Mouse (Mus musculus) spleen, adult 2 months (tissue): Measurements from ENCODE around the gene Zfp385b. TPM values are rescaled to one million over a fixed set of nuclear protein-coding genes. Genes with fewer than 3 reads are reported as not detected.

Source experiments
- DNase-seq, 2 experiments: peaks; one replicate each; pipeline versions ENCODE4 v3.0.0 to v3.0.0-alpha.2; 2012 to 2021; ENCODE audit warnings: low spot score in 2 of 2, low read depth in 1 of 2
- H3K27ac ChIP-seq: fragments of 200-500 bp; 2 replicates; pipeline ENCODE4 v1.5.1; 2012; ENCODE audit warnings: low read length, inconsistent platforms; ENCODE audit not compliant: insufficient read depth
- H3K27me3 ChIP-seq: fragments of 200-500 bp; 2 replicates; pipeline ENCODE4 v1.6.1; 2012; ENCODE audit warnings: mild to moderate bottlenecking, moderate library complexity, low read length, inconsistent platforms; ENCODE audit not compliant: control insufficient read depth, insufficient read depth
- H3K36me3 ChIP-seq: fragments of 200-500 bp; 2 replicates; pipeline ENCODE4 v1.6.1; 2012; ENCODE audit warnings: mild to moderate bottlenecking, low read length, inconsistent platforms; ENCODE audit not compliant: control insufficient read depth, insufficient read depth
- H3K4me1 ChIP-seq: fragments of 200-500 bp; 2 replicates; pipeline ENCODE4 v1.6.1; 2011; ENCODE audit warnings: inconsistent platforms; ENCODE audit not compliant: control insufficient read depth, insufficient read depth, insufficient read length
- H3K4me3 ChIP-seq: fragments of 200-500 bp; 2 replicates; pipeline ENCODE4 v1.5.1; 2011; ENCODE audit warnings: mild to moderate bottlenecking, inconsistent platforms; ENCODE audit not compliant: insufficient read depth, insufficient read length; ENCODE audit errors: extremely low read depth
- CTCF ChIP-seq: fragments of 200-500 bp; IDR thresholded peaks from 2 replicates; pipeline ENCODE4 v1.5.1; 2011; ENCODE audit warnings: mild to moderate bottlenecking, inconsistent platforms; ENCODE audit not compliant: insufficient read depth, insufficient read length, insufficient replicate concordance; ENCODE audit errors: extremely low read depth
- POLR2A ChIP-seq: fragments of 200-500 bp; IDR thresholded peaks from 2 replicates; pipeline ENCODE4 v1.6.1; 2011; ENCODE audit warnings: low read depth, low read length, inconsistent platforms
- WGBS: fragments of 180-500 bp; shearing (Covaris S2); methylation state at CpG from one replicate; pipeline ENCODE4 v1.1.7; 2018; 5-methylcytosine and 5-hydroxymethylcytosine counted together
- polyA plus RNA-seq: library from polyadenylated mRNA; depleted of rRNA; stranded (reverse); fragments of >200 nt; gene quantifications from 2 replicates; pipeline ENCODE4 v1.2.3, GENCODE M21; 2012

The Zfp385b gene
- polyA plus RNA-seq, 1 experiment, result not detected

DNA sequence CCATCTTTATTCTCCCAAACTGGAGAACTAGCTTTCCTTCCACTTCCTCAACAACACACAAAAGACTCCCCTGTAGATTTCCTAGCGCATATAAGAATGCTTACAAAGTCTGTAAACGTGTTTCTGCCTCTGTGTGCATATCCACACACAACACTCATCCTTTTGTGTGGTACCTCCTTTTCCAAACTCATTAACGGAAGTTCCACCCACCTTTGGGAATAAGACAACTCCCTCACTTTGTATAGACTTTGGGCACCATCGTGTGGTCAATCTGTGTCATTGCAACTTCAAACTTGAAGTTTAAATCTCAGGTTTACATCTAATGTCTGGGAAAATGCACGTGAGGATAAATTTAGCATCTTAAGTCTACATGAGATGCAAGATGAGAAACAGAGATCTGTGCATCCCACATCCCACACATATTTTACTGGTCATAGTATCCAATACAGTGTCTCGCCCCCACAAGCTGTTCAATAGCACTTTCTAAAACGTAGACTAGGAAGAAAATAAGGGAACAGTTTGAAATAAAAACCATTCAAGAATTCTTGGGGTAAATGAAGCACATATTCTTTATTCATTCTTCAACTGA lies 110.1 kb downstream of the Zfp385b start:
- Histone ChIP-seq H3K4me3 (no peak overlapping the region), H3K27ac (no peak overlapping the region), H3K36me3 (no peaks in the 10 kb centered on the region), H3K27me3 (no peaks in the 10 kb centered on the region), H3K4me1 (no peaks in the 10 kb centered on the region)
- DNase-seq, result no peak
- 31% methylated on average over 7 of the region's 7 CpGs for WGBS
- TF ChIP-seq CTCF (no peak), POLR2A (no peak)

DNA sequence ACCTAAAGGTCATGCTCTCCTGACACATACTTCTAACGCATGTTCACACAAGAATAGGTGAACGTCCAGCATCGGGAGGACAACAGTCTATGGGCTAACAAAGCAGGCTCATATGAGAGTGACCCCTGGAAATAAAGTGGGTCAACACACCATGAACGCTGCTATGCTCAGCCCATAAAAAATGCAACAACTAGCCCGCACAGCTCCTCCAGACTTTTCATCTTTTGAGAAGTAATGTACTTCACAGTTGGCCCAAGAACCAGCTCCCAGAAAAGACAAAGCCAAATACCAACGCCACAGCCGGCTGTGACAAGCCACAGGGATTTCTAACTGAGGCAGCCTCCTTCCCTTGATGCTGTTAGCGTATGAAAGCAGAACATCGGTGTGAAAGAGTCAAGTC lies 112.3 kb downstream of the Zfp385b start:
- no peaks in the 10 kb centered on the region for H3K4me1 ChIP-seq
- no peaks in the 10 kb centered on the region for H3K36me3 ChIP-seq
- no peak overlapping the region for H3K27ac ChIP-seq
- TF ChIP-seq POLR2A (no peak), CTCF (no peak)
- DNase-seq, result no peak
- 85% methylated on average over 9 of the region's 9 CpGs for WGBS
- H3K4me3 ChIP-seq, result no peak overlapping the region
- no peaks in the 10 kb centered on the region for H3K27me3 ChIP-seq

DNA sequence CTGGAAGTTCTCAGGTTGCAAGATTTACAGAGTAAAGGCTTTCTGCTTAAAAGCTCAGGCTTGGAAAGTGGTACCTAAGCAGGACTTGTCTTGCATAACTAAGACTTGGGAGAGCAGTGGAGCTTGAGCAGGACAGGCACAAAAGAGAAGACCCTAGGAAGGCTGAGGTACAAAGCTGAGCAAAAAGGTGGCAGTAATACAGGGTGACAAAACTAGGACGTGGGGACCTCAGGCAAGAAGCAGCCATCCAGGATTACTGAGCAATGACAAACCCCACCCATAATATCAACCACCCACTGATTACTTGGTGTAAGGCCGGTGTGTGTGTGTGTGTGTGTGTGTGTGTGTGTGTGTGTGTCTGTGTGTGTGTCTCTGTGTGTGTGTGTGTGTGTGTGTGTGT lies 114.0 kb downstream of the Zfp385b start:
- H3K36me3 ChIP-seq, result no peaks in the 10 kb centered on the region
- 75% methylated on average over 2 of the region's 2 CpGs for WGBS
- H3K27ac ChIP-seq, result no peak overlapping the region
- no peaks in the 10 kb centered on the region for H3K4me1 ChIP-seq
- H3K27me3 ChIP-seq, result no peaks in the 10 kb centered on the region
- no peak for DNase-seq
- no peak overlapping the region for H3K4me3 ChIP-seq
- TF ChIP-seq CTCF (no peak), POLR2A (no peak)

DNA sequence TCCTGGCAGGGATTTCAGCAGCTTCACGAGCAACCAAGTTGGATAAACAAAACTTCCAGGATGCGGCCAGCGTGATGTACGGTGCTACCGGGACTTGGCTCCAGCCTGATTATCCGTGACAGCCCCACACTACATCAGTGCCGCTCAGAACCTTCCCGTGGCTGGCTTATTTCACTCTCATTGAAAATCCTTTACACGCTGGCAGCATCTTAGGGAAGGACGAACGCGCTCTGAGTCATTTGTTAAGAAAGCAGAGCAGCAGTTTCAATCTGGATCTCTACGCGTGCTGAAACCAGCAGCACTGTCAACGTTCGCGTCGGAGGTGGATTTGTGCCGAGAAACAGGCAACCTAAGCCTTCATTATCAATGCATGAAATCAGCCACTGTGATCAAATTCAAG lies 116.4 kb downstream of the Zfp385b start:
- 76% methylated on average over 19 of the region's 19 CpGs for WGBS
- H3K36me3 ChIP-seq, result no peaks in the 10 kb centered on the region
- H3K27ac ChIP-seq, result no peak overlapping the region
- no peak for DNase-seq
- no peaks in the 10 kb centered on the region for H3K27me3 ChIP-seq
- H3K4me3 ChIP-seq, result no peak overlapping the region
- no peaks in the 10 kb centered on the region for H3K4me1 ChIP-seq
- no peak for TF ChIP-seq POLR2A
- TF ChIP-seq CTCF, result no peak

DNA sequence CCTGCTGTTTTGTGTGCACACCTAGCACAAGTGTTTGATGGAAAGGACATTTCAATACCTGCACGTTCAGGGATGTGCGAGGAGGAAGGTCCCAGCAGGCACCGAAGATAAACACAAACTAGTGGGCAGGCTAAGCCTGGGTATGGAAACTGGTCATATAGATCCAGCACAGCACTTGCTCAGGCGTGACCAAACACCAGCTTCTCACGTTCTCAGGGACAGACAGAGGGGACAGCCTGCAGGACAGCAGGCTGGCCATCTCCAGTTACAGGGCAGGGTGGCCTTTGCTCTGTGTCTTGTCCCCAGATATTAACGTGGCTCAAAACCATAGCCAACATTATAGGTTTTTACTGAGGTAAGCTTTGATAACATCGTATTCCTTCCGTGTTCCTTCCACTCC lies 128.3 kb downstream of the Zfp385b start:
- no peak for DNase-seq
- Histone ChIP-seq H3K27me3 (no peaks in the 10 kb centered on the region), H3K4me1 (no peaks in the 10 kb centered on the region), H3K36me3 (no peaks in the 10 kb centered on the region), H3K27ac (no peak overlapping the region), H3K4me3 (no peak overlapping the region)
- WGBS, result 86% methylated on average over 8 of the region's 8 CpGs
- TF ChIP-seq POLR2A (no peak), CTCF (no peak)

DNA sequence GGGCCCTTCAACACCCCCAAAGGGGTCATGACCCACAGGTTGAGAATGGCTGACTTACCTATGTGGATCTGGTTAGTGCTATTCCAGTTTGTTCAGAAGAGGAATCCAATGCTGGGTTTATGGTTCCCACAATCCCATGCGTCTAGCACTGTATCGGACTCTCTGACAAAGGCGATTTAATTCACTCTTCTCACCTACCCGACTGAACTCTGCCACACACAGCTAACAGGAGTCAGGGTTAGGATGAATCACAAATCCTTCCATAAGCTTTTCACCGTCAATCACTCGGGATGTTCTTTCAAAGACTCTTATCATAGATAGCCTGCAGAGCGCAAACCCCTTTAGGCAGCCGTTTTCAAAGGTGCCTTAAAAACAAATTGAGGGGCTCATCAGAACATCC lies 129.1 kb downstream of the Zfp385b start:
- Histone ChIP-seq H3K27ac (no peak overlapping the region), H3K27me3 (no peaks in the 10 kb centered on the region), H3K4me1 (no peaks in the 10 kb centered on the region), H3K36me3 (no peaks in the 10 kb centered on the region), H3K4me3 (no peak overlapping the region)
- DNase-seq, result no peak
- 91% methylated on average over 8 of the region's 8 CpGs for WGBS
- TF ChIP-seq CTCF (no peak), POLR2A (no peak)

DNA sequence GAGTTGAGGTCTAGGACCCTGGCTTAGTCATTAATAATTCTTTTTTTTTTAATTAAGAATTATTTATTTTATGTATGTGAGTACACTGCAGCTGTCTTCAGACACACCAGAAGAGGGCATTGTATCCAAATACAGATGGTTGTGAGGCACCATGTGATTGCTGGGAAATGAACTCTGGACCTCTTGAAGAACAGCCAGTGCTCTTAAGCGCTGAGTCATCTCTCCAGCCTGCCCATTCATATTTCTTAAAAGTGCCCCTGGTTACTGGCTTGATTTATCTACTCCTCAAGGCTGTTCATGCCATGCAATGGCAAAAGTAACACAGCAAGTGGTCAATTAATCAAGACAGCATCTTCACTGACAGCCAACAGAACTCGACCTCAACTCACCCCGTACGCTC lies 130.8 kb downstream of the Zfp385b start:
- H3K4me1 ChIP-seq, result no peaks in the 10 kb centered on the region
- no peak for DNase-seq
- WGBS, result 77% methylated on average over 4 of the region's 4 CpGs

DNA sequence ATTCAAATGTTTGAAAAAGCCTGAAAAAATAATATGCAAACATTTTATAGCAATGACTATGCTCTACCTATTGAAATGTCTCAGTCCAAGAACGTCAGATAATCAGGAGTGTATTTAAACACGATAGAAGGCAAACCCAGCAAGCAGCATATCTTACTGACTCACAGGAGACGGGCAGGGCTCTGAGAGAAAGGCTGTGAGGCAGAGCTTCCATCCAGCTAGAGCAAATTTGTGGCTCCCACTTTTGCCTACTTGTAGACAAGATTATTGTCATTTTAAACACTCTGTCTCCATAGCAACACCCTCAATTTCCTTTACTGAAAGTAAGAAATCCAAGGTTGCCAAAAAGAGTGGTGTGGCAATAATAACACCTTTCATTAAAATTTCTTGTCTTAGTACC lies 135.4 kb downstream of the Zfp385b start:
- Histone ChIP-seq H3K4me3 (no peak overlapping the region), H3K27ac (no peak overlapping the region), H3K27me3 (no peaks in the 10 kb centered on the region), H3K36me3 (no peaks in the 10 kb centered on the region), H3K4me1 (no peaks in the 10 kb centered on the region)
- DNase-seq, result no peak
- TF ChIP-seq CTCF, result no peak
- no peak for TF ChIP-seq POLR2A
- WGBS, result 75% methylated on average over 3 of the region's 3 CpGs

More for the DNA sequence above, 130.8 kb downstream of the Zfp385b start:
- Histone ChIP-seq H3K36me3 (no peaks in the 10 kb centered on the region), H3K27me3 (no peaks in the 10 kb centered on the region), H3K4me3 (no peak overlapping the region), H3K27ac (no peak overlapping the region)
- TF ChIP-seq POLR2A (no peak), CTCF (no peak)
